ENCODE assay signal across 8 mouse cellular contexts in the genomic region with DNA sequence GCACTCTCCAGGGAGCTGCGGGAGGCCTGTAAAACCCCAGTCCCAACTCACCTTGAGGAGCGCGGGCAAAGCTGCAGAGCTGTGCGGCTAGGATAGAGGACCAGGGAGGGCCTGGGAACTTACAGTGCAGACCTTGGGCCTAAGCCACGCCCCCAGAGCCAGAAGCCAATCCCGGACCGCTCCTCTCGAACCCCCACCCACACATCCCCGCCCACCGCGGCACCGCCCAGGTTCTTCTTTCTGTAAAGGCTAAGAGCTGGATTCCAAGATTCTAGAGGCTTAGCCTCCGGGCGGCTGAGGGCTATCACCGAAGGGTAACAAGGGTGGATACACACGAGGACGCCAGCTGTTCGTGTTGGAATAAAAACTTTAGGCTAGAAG. TPM values are rescaled to one million over a fixed set of nuclear protein-coding genes. Genes with fewer than 3 reads are reported as not detected.
A peak's percentile ranks its signal among the peaks of the same experiment; 100 is the strongest.
DNase-seq lines count a peak whose midpoint lies in the region; ATAC-seq and TF ChIP-seq lines count a peak whose summit lies in the region.

TSS of gene Cdc42ep2 (minus strand) at position 104 of the 381 bp plus-strand sequence.

- peak within 1 kb of the TSS; percentile 71 for H3K9ac ChIP-seq in embryonic facial prominence, embryonic 13.5 days
- H3K9ac ChIP-seq in limb, embryonic 12.5 days (replicated peaks): peak within 1 kb of the TSS; percentile 54
- peak within 1 kb of the TSS; percentile 64 for H3K9ac ChIP-seq in midbrain, embryonic 15.5 days

- ATAC-seq in embryonic facial prominence, embryonic 13.5 days (ENCODE audit: insufficient number of reproducible peaks, insufficient read depth, low FRiP score, low TSS enrichment, low read depth): peak; percentile 89
- peak; percentile 92 for ATAC-seq in limb, embryonic 12.5 days (ENCODE audit: insufficient number of reproducible peaks, insufficient read depth, low FRiP score, low TSS enrichment, low read depth)
- ATAC-seq in midbrain, embryonic 15.5 days (replicated peaks): peak; percentile 96

- WGBS in embryonic facial prominence, embryonic 13.5 days: 0% methylated on average over 18 of the region's 18 CpGs
- under 1% methylated on average over 18 of the region's 18 CpGs for WGBS in kidney, adult 2 months
- WGBS in limb, embryonic 12.5 days: 1% methylated on average over 18 of the region's 18 CpGs
- under 1% methylated on average over 18 of the region's 18 CpGs for WGBS in midbrain, embryonic 15.5 days
- under 1% methylated on average over 18 of the region's 18 CpGs for WGBS in spleen, adult 2 months

- peak within 1 kb of the TSS; percentile 63 for H3K4me3 ChIP-seq in embryonic facial prominence, embryonic 13.5 days
- peak within 1 kb of the TSS; percentile 77 for H3K4me3 ChIP-seq in kidney, adult 2 months (ENCODE audit: insufficient read depth, low read depth, low read length)
- H3K4me3 ChIP-seq in limb, embryonic 12.5 days (replicated peaks): peak within 1 kb of the TSS; percentile 53
- peak within 1 kb of the TSS; percentile 52 for H3K4me3 ChIP-seq in midbrain, embryonic 15.5 days
- H3K4me3 ChIP-seq in spleen, adult 2 months (ENCODE audit: extremely low read depth, insufficient read depth, insufficient read length): peak within 1 kb of the TSS; percentile 64

- H3K36me3 ChIP-seq in embryonic facial prominence, embryonic 13.5 days: no peaks in the 10 kb centered on the region
- no peaks in the 10 kb centered on the region for H3K36me3 ChIP-seq in kidney, adult 2 months (ENCODE audit: control insufficient read depth, insufficient read depth, low read length)
- H3K36me3 ChIP-seq in limb, embryonic 12.5 days: no peaks in the 10 kb centered on the region
- no peaks in the 10 kb centered on the region for H3K36me3 ChIP-seq in midbrain, embryonic 15.5 days (replicated peaks)
- no peaks in the 10 kb centered on the region for H3K36me3 ChIP-seq in spleen, adult 2 months (ENCODE audit: control insufficient read depth, insufficient read depth, low read length)

- H3K4me2 ChIP-seq in embryonic facial prominence, embryonic 13.5 days: peak within 1 kb of the TSS; percentile 95
- H3K4me2 ChIP-seq in limb, embryonic 12.5 days: peak within 1 kb of the TSS; percentile 97
- H3K4me2 ChIP-seq in midbrain, embryonic 15.5 days: peak within 1 kb of the TSS; percentile 65

- DNase-seq in 3134 (ENCODE audit: extremely low read depth, insufficient read length, low spot score): peak; percentile 96
- DNase-seq in adrenal gland, postnatal 36 days: peak; percentile 98 to 99
- peak; percentile 98 for DNase-seq in heart, adult 18-20 months
- DNase-seq in kidney, adult 2 months: peak; percentile 98
- peak; percentile 80 to 93 for DNase-seq in spleen, adult 2 months (ENCODE audit: low read depth in 1 of 2, low spot score in 2 of 2)

- TF ChIP-seq CTCF in kidney, adult 2 months (conservative IDR thresholded peaks at IDR 0.05; ENCODE audit: insufficient read depth, insufficient read length, low read depth, low read length): no peak
- TF ChIP-seq CTCF in spleen, adult 2 months (IDR thresholded peaks at IDR 0.05; ENCODE audit: extremely low read depth, insufficient read depth, insufficient read length, insufficient replicate concordance): no peak

- peaks cover 55% of the 10 kb centered on the region for H3K4me1 ChIP-seq in embryonic facial prominence, embryonic 13.5 days
- H3K4me1 ChIP-seq in kidney, adult 2 months (ENCODE audit: control insufficient read depth, insufficient read depth, low read length): peaks cover 16% of the 10 kb centered on the region
- peaks cover 22% of the 10 kb centered on the region for H3K4me1 ChIP-seq in limb, embryonic 12.5 days (replicated peaks)
- peaks cover 25% of the 10 kb centered on the region for H3K4me1 ChIP-seq in midbrain, embryonic 15.5 days
- no peaks in the 10 kb centered on the region; the same call in 1 of the 2 replicates for H3K4me1 ChIP-seq in spleen, adult 2 months (ENCODE audit: control insufficient read depth, insufficient read depth, insufficient read length)

- no peaks in the 10 kb centered on the region for H3K9me3 ChIP-seq in embryonic facial prominence, embryonic 13.5 days
- H3K9me3 ChIP-seq in limb, embryonic 12.5 days: no peaks in the 10 kb centered on the region
- H3K9me3 ChIP-seq in midbrain, embryonic 15.5 days: no peaks in the 10 kb centered on the region

- peak; percentile 89 for TF ChIP-seq POLR2A in kidney, adult 2 months (IDR thresholded peaks at IDR 0.05; ENCODE audit: low read depth, low read length)
- peak; percentile 18 for TF ChIP-seq POLR2A in spleen, adult 2 months (IDR thresholded peaks at IDR 0.05; ENCODE audit: low read depth, low read length)

- peak within 1 kb of the TSS; percentile 68 for H3K27ac ChIP-seq in embryonic facial prominence, embryonic 13.5 days
- peak within 1 kb of the TSS; percentile 82 for H3K27ac ChIP-seq in kidney, adult 2 months (ENCODE audit: insufficient read depth, low read depth, low read length)
- H3K27ac ChIP-seq in limb, embryonic 12.5 days: peak within 1 kb of the TSS; percentile 74
- H3K27ac ChIP-seq in midbrain, embryonic 15.5 days: peak within 1 kb of the TSS; percentile 73
- peak within 1 kb of the TSS; percentile 58 for H3K27ac ChIP-seq in spleen, adult 2 months (ENCODE audit: insufficient read depth, low read length)

- H3K27me3 ChIP-seq in embryonic facial prominence, embryonic 13.5 days: peaks cover 11% of the 10 kb centered on the region
- H3K27me3 ChIP-seq in kidney, adult 2 months (replicated peaks; ENCODE audit: control insufficient read depth, insufficient read depth, low read length): no peaks in the 10 kb centered on the region
- peaks cover 17% of the 10 kb centered on the region for H3K27me3 ChIP-seq in limb, embryonic 12.5 days
- no peaks in the 10 kb centered on the region; the same call in 1 of the 2 replicates for H3K27me3 ChIP-seq in midbrain, embryonic 15.5 days (replicated peaks)
- H3K27me3 ChIP-seq in spleen, adult 2 months (ENCODE audit: control insufficient read depth, insufficient read depth, low read length): no peaks in the 10 kb centered on the region

RNA-seq across cellular contexts. Expression of gene Cdc42ep2, which starts in this region (rescaled TPM):
- total RNA-seq in adrenal gland, postnatal 36 days (2021): 1 to 10 TPM; 6.0 to 6.2 TPM
- polyA plus RNA-seq in embryonic facial prominence, embryonic 13.5 days (2015; fragmentation: Nextera tagmentation; extraction: Ambion mirVana): 4.7 TPM in 2 replicates
- 1 to 10 TPM; 6.6 to 9.0 TPM for total RNA-seq in heart, adult 18-20 months (2021)
- polyA plus RNA-seq in kidney, adult 2 months (2012; rRNA removed): 12.0 and 12.2 TPM in 2 replicates
- polyA plus RNA-seq in limb, embryonic 12.5 days (2016; fragmentation: Nextera tagmentation; extraction: Ambion mirVana): 2.7 and 3.0 TPM in 2 replicates
- polyA plus RNA-seq in midbrain, embryonic 15.5 days (2015; fragmentation: Nextera tagmentation; extraction: Ambion mirVana): 16.3 and 16.7 TPM in 2 replicates
- polyA plus RNA-seq in spleen, adult 2 months (2012; rRNA removed): 8.1 and 8.2 TPM in 2 replicates

Comparison
In these comparisons a context has a peak if more than half of its experiments do, and no peak if none do; other contexts are left out.
1. Peak in every context shown above with its lines: DNase-seq, ATAC-seq, H3K4me3 ChIP-seq and H3K27ac ChIP-seq.